Mouse (Mus musculus) adrenal gland, adult (tissue): Measurements from ENCODE around the gene Dnajc22.
"Not testable (repeated sequence)": the region's sequence is repeated elsewhere in the genome, so short reads cannot be mapped to it uniquely, and the experiment has no call there.

Experiments used
- DNase-seq, 2 experiments: peaks; one replicate each; pipeline ENCODE4 v3.0.0; 2022 to 2023; ENCODE audit warnings: low spot score in 1 of 2; ENCODE audit not compliant: inconsistent age in 2 of 2

Dnajc22 gene

GRCm38 (mm10) chr15:99092870-99093269 lies at the start of gene Dnajc22:
Dnajc22 (plus strand) TSS chr15:99093170.
- no peak for DNase-seq

- DNase-seq: peak in 1 of 2 experiments; percentile 63
Observed at GRCm38 (mm10) chr15:99044854-99045253, 48.1 kb upstream of the Dnajc22 start.

DNA sequence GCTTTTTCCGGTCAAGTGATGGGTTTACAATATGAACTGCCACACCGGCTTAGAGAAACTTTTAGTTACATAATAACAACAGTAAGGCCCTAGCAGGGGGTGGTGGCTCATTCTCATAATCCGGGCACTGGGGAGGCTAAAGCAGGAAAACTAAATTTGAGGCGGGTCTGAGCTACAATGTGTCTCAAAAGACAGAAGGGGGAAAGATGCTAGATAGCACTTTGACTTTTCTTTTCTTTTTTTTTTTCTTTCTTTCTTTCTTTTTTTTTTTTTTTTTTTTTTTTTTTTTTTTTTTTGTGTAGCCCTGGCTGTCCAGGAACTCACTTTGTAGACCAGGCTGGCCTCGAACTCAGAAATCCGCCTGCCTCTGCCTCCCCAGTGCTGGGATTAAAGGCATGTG lies 47.2 kb upstream of the Dnajc22 start:
- not testable (repeated sequence) for DNase-seq

DNA sequence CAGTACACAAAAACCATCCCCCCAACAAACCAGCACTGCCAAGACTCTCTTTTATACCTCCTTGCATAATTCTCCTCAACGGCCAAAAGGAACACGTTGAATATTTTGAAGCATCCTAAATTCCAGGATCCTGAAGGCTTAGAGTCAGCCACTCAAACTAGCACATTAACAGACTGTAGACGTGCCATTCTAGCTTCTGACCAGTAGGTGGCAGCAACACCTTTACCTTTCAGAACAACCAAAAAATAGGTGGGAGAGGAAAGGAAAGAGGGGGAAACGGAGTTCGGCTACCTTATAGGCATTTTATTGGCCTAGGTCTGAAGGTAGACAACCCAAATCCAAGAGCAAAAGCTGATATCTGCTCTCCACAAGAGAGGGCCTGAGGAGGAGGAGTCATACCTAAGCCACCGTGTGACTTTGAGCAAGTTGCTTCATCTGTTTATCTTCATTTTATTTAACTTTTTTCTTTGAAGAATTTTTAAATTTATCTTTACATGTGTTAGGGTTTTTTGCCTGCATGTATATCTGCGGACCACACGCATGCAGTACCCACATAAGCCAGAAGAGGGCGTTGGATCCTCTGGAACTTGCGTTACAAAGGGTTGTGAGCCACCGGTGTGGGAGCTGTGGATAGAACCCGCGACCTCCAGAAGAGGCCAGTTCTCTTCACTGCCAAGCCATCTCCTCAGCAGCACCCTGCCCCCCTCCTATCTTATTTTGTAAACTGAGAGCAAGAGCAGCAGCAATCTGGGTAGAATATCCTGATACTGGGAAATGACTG lies 43.3 kb upstream of the Dnajc22 start:
- DNase-seq: peak in 1 of 2 experiments; percentile 86

DNA sequence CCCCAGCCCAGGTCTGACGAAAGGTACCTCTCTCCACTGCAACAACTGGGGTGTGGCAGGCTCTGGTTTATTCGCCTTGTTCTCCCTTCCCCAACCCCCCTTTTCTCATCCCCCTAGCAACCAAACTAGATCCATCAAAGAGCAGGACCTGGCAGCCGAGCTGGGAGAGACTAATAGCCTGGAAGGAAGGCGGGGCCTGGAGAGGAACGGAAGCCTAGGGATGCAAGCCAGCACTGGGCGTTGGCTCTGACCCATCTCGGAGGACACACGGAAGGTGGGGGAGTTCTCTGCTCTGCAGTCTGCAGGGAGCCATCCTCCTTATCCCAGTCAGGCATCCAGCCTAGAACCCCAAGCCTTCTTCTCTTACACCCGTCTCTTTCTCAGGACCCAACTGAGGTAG lies 39.6 kb upstream of the Dnajc22 start:
- DNase-seq: no peak

- peak in 1 of 2 experiments; percentile 26 for DNase-seq
Observed at GRCm38 (mm10) chr15:99055040-99055439, 37.9 kb upstream of the Dnajc22 start, which contains the start of gene Prph. Prph (plus strand) TSS chr15:99055174.

DNA sequence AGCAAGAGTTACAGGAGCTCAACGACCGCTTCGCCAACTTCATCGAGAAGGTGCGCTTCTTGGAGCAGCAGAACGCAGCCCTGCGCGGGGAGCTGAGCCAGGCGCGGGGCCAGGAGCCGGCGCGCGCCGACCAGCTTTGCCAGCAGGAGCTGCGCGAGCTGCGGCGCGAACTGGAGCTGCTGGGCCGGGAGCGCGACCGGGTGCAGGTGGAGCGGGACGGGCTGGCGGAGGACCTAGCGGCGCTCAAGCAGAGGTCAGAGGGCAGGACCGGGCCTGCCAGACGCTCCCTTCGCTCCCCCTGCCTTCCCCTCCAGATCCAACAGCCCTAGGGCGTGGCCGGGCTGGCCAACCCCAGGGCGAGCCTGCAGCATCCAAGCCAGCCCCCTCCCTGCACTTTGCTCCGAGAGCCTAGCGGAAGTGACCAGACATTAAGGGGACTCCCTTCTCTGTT lies 37.4 kb upstream of the Dnajc22 start:
- DNase-seq: peak in 1 of 2 experiments; percentile 57

- DNase-seq: peak in 1 of 2 experiments; percentile 57
Observed at GRCm38 (mm10) chr15:99056332-99056731, 36.6 kb upstream of the Dnajc22 start.

DNA sequence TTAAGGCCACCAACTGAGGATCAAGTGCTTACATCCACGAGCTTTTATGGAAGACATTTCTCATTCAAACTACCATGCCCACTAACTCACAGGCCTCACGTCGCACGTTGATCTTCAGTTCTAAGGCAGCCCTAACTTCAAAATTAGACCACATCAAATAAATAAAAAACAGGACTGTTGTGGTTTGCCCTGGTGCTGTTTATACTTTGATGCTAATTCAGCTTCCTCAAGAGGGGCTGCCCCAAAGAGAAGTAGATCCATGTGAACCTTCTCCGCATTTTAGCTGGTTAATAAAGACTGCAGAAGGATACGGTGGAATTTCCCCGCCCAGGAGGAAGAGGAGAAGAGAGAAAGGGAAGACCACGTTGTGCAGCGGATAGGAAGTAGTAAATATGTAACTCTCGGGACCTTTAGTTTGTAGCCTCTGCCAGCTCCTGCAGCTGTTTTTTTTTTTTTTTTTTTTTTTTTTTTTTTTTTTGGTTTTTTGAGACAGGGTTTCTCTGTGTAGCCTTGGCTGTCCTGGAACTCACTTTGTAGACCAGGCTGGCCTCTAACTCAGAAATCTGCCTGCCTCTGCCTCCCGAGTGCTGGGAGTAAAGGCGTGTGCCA lies 27.3 kb upstream of the Dnajc22 start:
- no peak for DNase-seq

DNA sequence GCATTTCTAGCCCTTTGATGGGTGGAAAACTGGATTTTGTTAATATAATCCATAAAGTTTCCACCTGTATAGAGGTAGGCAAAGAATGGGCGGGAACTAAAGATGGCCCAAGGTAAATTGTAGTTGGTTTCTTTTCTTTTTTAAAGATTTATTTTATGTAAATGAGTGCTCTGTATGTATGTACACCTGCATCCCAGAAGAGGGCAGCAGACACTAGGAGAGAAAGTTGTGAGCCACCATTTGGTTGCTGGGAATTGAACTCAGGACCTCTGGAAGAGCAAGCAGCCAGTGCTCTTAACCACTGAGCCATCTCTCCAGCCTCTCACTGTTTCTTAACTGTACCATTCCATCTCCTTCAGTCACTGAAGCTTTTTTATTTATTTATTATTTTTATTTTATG lies 21.0 kb upstream of the Dnajc22 start:
- no peak for DNase-seq

DNA sequence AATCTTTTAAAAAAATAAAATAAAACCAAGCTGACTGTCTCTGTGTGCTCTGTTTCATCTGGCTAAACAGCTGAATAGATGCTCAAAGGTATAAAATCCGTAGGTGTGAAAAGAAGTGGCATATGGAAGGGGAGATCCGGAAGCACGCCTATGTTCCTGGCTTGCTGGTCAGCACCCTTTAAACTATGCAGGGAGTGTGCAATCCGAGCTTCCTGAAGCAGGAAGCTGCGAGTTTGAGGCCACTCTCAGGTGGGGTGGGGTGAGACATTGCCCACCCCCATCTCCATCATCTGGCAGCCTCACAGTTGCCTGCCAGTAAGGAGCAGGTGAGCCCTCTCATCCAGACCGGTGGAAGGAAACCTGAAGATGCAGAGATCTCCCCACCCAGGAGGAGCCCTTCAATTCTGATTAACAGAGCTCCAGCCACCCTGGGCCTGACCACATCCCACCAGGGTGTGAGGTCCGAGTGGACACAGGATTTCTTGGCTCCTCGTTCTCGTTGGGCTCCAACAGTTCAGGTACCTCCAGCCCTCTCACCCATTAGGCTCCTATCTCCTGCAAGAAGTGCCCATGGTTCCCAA lies 18.9 kb upstream of the Dnajc22 start, which contains the start of gene Troap:
Gene Troap, plus strand, starts transcription at position 557 of the 581 bp plus-strand sequence.
- DNase-seq: no peak

- peak; percentile 98 to 99 for DNase-seq
Observed at GRCm38 (mm10) chr15:99074600-99075333, 18.2 kb upstream of the Dnajc22 start.

GRCm38 (mm10) chr15:99076011-99076410 lies 17.0 kb upstream of the Dnajc22 start:
- not testable (repeated sequence) for DNase-seq

DNA sequence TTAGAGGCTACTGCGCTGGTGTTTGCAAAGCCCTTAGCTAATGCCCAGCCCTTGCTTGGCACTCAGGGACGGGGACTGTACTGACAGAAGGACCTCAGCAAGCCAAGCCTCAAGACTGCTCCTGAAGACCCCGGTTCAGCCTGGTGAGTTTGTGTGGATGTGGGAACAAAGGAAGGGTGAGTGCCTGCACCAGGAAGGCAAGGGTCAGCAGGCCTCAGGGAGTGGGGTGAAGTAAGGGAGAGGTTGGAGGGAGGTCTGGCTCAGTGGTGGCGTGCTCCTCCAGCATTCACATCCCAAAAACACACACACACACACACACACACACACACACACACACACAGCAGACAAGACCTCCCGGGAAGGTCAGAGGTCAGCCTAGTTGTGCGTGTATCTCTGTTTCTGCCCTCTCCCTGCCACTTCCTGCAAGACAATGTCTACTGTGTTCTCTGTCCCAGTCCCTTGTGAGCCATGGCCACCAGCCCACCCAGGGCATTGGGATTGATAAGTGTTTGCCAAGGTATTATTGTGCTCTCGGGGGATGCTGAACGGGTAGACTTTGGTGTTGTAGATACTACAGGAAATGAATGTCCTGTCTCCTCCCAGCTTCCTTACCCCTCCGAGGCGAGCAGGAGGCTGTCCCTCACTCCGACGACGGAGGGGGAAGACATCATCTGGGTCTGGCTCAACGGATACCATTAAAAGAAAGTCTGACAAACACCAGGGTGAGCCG lies 14.6 kb upstream of the Dnajc22 start:
- DNase-seq: no peak

GRCm38 (mm10) chr15:99079804-99080203 lies 13.2 kb upstream of the Dnajc22 start:
- no peak for DNase-seq

GRCm38 (mm10) chr15:99082322-99082721 lies 10.6 kb upstream of the Dnajc22 start:
- DNase-seq: no peak

GRCm38 (mm10) chr15:99082840-99083239 lies 10.1 kb upstream of the Dnajc22 start:
- DNase-seq: no peak

DNA sequence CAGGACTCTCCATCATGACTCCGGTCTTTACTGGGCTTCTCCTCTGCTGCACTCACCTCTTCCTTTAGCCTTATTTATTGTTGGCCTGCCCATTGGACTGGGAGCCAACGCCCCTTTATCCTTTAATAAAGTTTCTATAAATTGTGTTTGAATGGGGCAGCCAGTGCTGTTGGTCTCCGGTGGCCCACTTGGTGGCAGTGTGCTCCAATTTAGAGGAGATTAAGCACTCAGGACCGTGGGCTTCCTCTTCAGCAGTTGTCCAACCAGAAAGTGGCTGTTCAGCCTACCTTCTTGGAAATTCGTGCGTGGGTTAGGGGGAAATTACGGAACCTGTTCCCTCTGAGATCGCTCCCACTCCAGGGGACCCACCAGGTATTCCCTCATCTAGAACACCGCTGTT lies 9.7 kb upstream of the Dnajc22 start:
- peak; percentile 47 to 76 for DNase-seq

GRCm38 (mm10) chr15:99083867-99084557 lies 9.0 kb upstream of the Dnajc22 start:
- no peak for DNase-seq

DNA sequence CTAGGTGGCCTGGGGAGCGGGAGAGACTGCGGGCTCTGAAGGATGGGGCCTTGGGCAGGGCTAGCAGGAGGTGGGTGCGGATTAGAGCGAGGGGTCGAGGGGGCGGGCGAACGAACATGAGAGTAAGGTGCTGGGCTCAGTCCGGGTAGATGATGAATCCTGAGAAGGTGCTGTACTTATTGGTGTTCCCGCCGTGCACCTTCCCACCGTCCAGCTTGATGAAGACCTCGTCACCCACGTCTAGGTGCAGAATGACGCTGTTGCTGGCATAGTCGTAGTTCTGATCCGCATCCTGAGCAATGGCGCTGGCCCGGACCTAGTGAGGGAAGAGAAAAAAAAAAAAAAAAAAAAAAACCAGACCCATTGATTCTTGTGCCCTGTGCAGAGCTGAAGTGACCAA lies 8.4 kb upstream of the Dnajc22 start:
- no peak for DNase-seq
